ENCODE assay signal across 16 mouse cellular contexts in genomic region chrX:96501580-96501979, GRCm38 (mm10). TPM values are rescaled to one million over a fixed set of nuclear protein-coding genes. Genes with fewer than 3 reads are reported as not detected.
DNase-seq lines count a peak whose midpoint lies in the region; ATAC-seq and TF ChIP-seq lines count a peak whose summit lies in the region.
"Had no signal": no experiment of that assay in that cellular context is flagged by ENCODE, and none has a peak within 500 bp of the region (broad histone marks: within the 10 kb centered on the region; RNA-seq: fewer than 3 reads in every experiment).

No protein-coding gene starts in this region.

- H3K36me3 ChIP-seq in heart, postnatal 0 days (replicated peaks; ENCODE audit: control insufficient read depth, insufficient read depth, low read length): no peaks in the 10 kb centered on the region
- no peaks in the 10 kb centered on the region for H3K36me3 ChIP-seq in ES-E14 (ENCODE audit: control insufficient read depth, insufficient read depth, low read length, poor library complexity, severe bottlenecking)
- H3K36me3 ChIP-seq: embryonic facial prominence, embryonic 13.5 days; forebrain, embryonic 15.5 days; liver, embryonic 12.5 days had no signal

- in situ Hi-C loops in ES-E14 (cut with MboI; ENCODE audit: low sequenced_read_pairs in 2 of 2, unreplicated experiment in 2 of 2): loop anchor here in 1 of 2 experiments (25.0 kb wide), 1 partner anchor 386 kb away; no protein-coding TSS in a partner anchor

- no peaks in the 10 kb centered on the region for H3K27me3 ChIP-seq in heart, postnatal 0 days (ENCODE audit: control insufficient read depth, insufficient read depth, low read length)
- H3K27me3 ChIP-seq: forebrain, embryonic 15.5 days; liver, embryonic 12.5 days had no signal

- H3K4me1 ChIP-seq in heart, postnatal 0 days (ENCODE audit: control insufficient read depth, insufficient read depth): no peaks in the 10 kb centered on the region
- H3K4me1 ChIP-seq in ES-E14 (ENCODE audit: control insufficient read depth in 2 of 2, insufficient read depth in 2 of 2, low read length in 2 of 2, poor library complexity in 1 of 2): no peaks in the 10 kb centered on the region
- H3K4me1 ChIP-seq: embryonic facial prominence, embryonic 13.5 days; forebrain, embryonic 15.5 days; liver, embryonic 12.5 days had no signal

- H3K4me3 ChIP-seq in heart, postnatal 0 days (ENCODE audit: low read depth, low read length): no peak overlapping the region
- H3K4me3 ChIP-seq in ES-E14 (ENCODE audit: insufficient read depth in 1 of 2, low read depth in 1 of 2, low read length in 2 of 2, poor library complexity in 1 of 2, severe bottlenecking in 1 of 2): no peak overlapping the region
- H3K4me3 ChIP-seq: embryonic facial prominence, embryonic 13.5 days; forebrain, embryonic 15.5 days; liver, embryonic 12.5 days had no signal

- peak; percentile 9; the same call in 1 of the 2 replicates for TF ChIP-seq CTCF in heart, postnatal 0 days (IDR thresholded peaks at IDR 0.05; ENCODE audit: low read depth)
- TF ChIP-seq CTCF in brain, embryonic 14.5 days (IDR thresholded peaks at IDR 0.05; ENCODE audit: borderline replicate concordance, extremely low read depth, insufficient read depth, insufficient read length): no peak

- H3K9ac ChIP-seq in heart, postnatal 0 days (replicated peaks; ENCODE audit: low read depth, low read length): no peak overlapping the region
- no peak overlapping the region for H3K9ac ChIP-seq in ES-E14 (ENCODE audit: insufficient read depth, low read depth, low read length, poor library complexity, severe bottlenecking)
- H3K9ac ChIP-seq: embryonic facial prominence, embryonic 13.5 days; forebrain, embryonic 15.5 days; liver, embryonic 12.5 days had no signal

- ATAC-seq in heart, postnatal 0 days (ENCODE audit: insufficient read depth, low read depth): no peak
- ATAC-seq: forebrain, embryonic 15.5 days; liver, embryonic 12.5 days had no signal

- H3K4me2 ChIP-seq in heart, postnatal 0 days (ENCODE audit: low read depth, low read length): no peak overlapping the region
- H3K4me2 ChIP-seq: embryonic facial prominence, embryonic 13.5 days; forebrain, embryonic 15.5 days; liver, embryonic 12.5 days had no signal

- TF ChIP-seq EP300 in heart, postnatal 0 days (IDR thresholded peaks at IDR 0.05; ENCODE audit: low read depth): no peak

- WGBS in heart, postnatal 0 days: 35% methylated on average over 1 of the region's 1 CpGs

- DNase-seq in heart, postnatal 0 days (ENCODE audit: low spot score): no peak
- no peak for DNase-seq in heart, postnatal 4 days
- DNase-seq in left cerebral cortex, postnatal 14 days (ENCODE audit: low spot score in 2 of 2): peak; percentile 1 to 12
- no peak for DNase-seq in left cerebral cortex, adult 8-10 months (ENCODE audit: low spot score in 2 of 2)
- no peak for DNase-seq in ES-E14 (ENCODE audit: low read depth, low spot score)
- DNase-seq in brain, embryonic 14.5 days (ENCODE audit: low read depth): peak; percentile 3
- no peak for DNase-seq in urinary bladder, postnatal 4 days (ENCODE audit: low spot score in 2 of 2)
- DNase-seq: adrenal gland, adult 2 months; heart, adult 11 months; right cerebral cortex, postnatal 4 days had no signal

- TF ChIP-seq POLR2A in brain, embryonic 14.5 days (IDR thresholded peaks at IDR 0.05; ENCODE audit: borderline replicate concordance, extremely low read depth, insufficient read depth, insufficient read length, poor library complexity, severe bottlenecking): no peak

- H3K27ac ChIP-seq in heart, postnatal 0 days (ENCODE audit: low read depth): no peak overlapping the region
- H3K27ac ChIP-seq in ES-E14 (ENCODE audit: insufficient read depth, low read depth, low read length, poor library complexity, severe bottlenecking): no peak overlapping the region
- H3K27ac ChIP-seq: embryonic facial prominence, embryonic 13.5 days; forebrain, embryonic 15.5 days; liver, embryonic 12.5 days had no signal

- no peaks in the 10 kb centered on the region for H3K9me3 ChIP-seq in heart, postnatal 0 days (replicated peaks; ENCODE audit: control insufficient read depth, low read length)
- H3K9me3 ChIP-seq in ES-E14 (ENCODE audit: control insufficient read depth, insufficient read depth, low read depth, low read length): no peaks in the 10 kb centered on the region
- H3K9me3 ChIP-seq: embryonic facial prominence, embryonic 13.5 days; forebrain, embryonic 15.5 days; liver, embryonic 12.5 days had no signal

- intact Hi-C loops in left cerebral cortex, postnatal 14 days (cut with DNase I): loop anchor here (5.0 kb wide), 1 partner anchor 376 kb away; no protein-coding TSS in a partner anchor

TF ChIP-seq in ES-E14, 5 proteins besides CTCF, POLR2A, EP300 and RAD21:
- peak; percentile 41; the same call in 1 of the 2 replicates for TF ChIP-seq ZNF384 (IDR thresholded peaks at IDR 0.05; ENCODE audit: low read depth, low read length)
- TF ChIP-seq HCFC1 (IDR thresholded peaks at IDR 0.05; ENCODE audit: borderline replicate concordance, insufficient read depth, low read length): no peak
- no peak for TF ChIP-seq MAFK (IDR thresholded peaks at IDR 0.05; ENCODE audit: insufficient read depth, low read depth, low read length)
- no peak for TF ChIP-seq CHD2 (IDR thresholded peaks at IDR 0.05; ENCODE audit: low read depth, low read length)
- no peak for TF ChIP-seq ZC3H11A (IDR thresholded peaks at IDR 0.05; ENCODE audit: borderline replicate concordance, low read depth, low read length)

RNA-seq across cellular contexts. Expression of gene Hsf3, which starts 45.5 kb away (rescaled TPM):
- total RNA-seq in heart, postnatal 0 days (2014; rRNA removed; ENCODE audit: low replicate concordance): not detected in 2 replicates
- 0.11 TPM in 1 of 2 replicates, not detected in the other for polyA plus RNA-seq in heart, postnatal 0 days (2015; fragmentation: Nextera tagmentation; extraction: Ambion mirVana)
- under 1 TPM; 0.14 to 0.16 TPM for total RNA-seq in heart, postnatal 4 days (2021)
- not detected for total RNA-seq in left cerebral cortex, postnatal 14 days (2021)
- total RNA-seq in left cerebral cortex, adult 8-10 months (2022): under 1 TPM in 1 of 4 experiments, not detected in 3; 0.23 TPM
- total RNA-seq in ES-E14 (2012; rRNA removed): 0.27 TPM in 1 of 2 replicates, not detected in the other
- not detected in 2 replicates for polyA plus RNA-seq in brain, embryonic 14.5 days (2012; rRNA removed)
- total RNA-seq: adrenal gland, adult 2 months; heart, postnatal 25 days; left cerebral cortex, adult 18-20 months; megakaryocyte progenitor cell, adult 5-6 weeks had no signal
- polyA plus RNA-seq: adrenal gland, adult 2 months; forebrain, embryonic 15.5 days; liver, embryonic 12.5 days had no signal

RNA-seq across cellular contexts. Expression of gene Heph, which starts 46.4 kb away (rescaled TPM):
- total RNA-seq in heart, postnatal 0 days (2014; rRNA removed; ENCODE audit: low replicate concordance): 14.0 and 14.4 TPM in 2 replicates
- polyA plus RNA-seq in heart, postnatal 0 days (2015; fragmentation: Nextera tagmentation; extraction: Ambion mirVana): 6.9 and 7.6 TPM in 2 replicates
- total RNA-seq in heart, postnatal 4 days (2021): 10 to 100 TPM; 16.1 to 18.5 TPM
- total RNA-seq in left cerebral cortex, postnatal 14 days (2021): 1 to 10 TPM; 2.1 to 2.6 TPM
- total RNA-seq in left cerebral cortex, adult 8-10 months (2022): 1 to 10 TPM; 3.0 to 4.2 (median 3.4) TPM
- total RNA-seq in ES-E14 (2012; rRNA removed): 0.11 and 0.45 TPM in 2 replicates
- 3.3 and 5.1 TPM in 2 replicates for polyA plus RNA-seq in brain, embryonic 14.5 days (2012; rRNA removed)

Comparison
In these comparisons a context has a peak if more than half of its experiments do, and no peak if none do; other contexts are left out.
1. DNase-seq: peak in left cerebral cortex, postnatal 14 days (2 of 2) and brain, embryonic 14.5 days (single experiment); none in heart, postnatal 0 days (single experiment), heart, postnatal 4 days (single experiment), left cerebral cortex, adult 8-10 months (0 of 2), ES-E14 (single experiment) and urinary bladder, postnatal 4 days (0 of 2).